Mouse (Mus musculus) kidney, postnatal 0 days (tissue): ENCODE data around the gene Fbxl17. TPM values are rescaled to one million over a fixed set of nuclear protein-coding genes. Genes with fewer than 3 reads are reported as not detected.

Experiments
- ATAC-seq: fragments of 200-750 bp; cut with Nextera tagmentation; replicated peaks from 2 replicates; pipeline ENCODE4 v1.8.0; 2017; ENCODE audit warnings: low read depth, moderate number of reproducible peaks, moderate TSS enrichment, moderate library complexity; ENCODE audit not compliant: low FRiP score
- DNase-seq: peaks from one replicate; pipeline ENCODE4 v3.0.0-alpha.2; 2016; ENCODE audit warnings: low spot score
- H3K27ac ChIP-seq: fragments of 300-500 bp; sonication (generic); 2 replicates; pipeline ENCODE4 v1.5.1; 2014; ENCODE audit warnings: mild to moderate bottlenecking
- H3K27me3 ChIP-seq: fragments of 300-500 bp; sonication (generic); 2 replicates; pipeline ENCODE4 v1.6.1; 2014; ENCODE audit warnings: low read length, mixed read lengths; ENCODE audit not compliant: insufficient read depth
- H3K36me3 ChIP-seq: fragments of 300-500 bp; sonication (generic); 2 replicates; pipeline ENCODE4 v1.6.1; 2014; ENCODE audit warnings: low read length, mixed read lengths; ENCODE audit not compliant: insufficient read depth
- H3K4me1 ChIP-seq: fragments of 300-500 bp; sonication (generic); replicated peaks from 2 replicates; pipeline ENCODE4 v1.6.1; 2014; ENCODE audit warnings: antibody characterized with exemption, low read length, mixed read lengths; ENCODE audit not compliant: insufficient read depth
- H3K4me2 ChIP-seq: fragments of 300-500 bp; sonication (generic); 2 replicates; pipeline ENCODE4 v1.6.1; 2014; ENCODE audit warnings: mild to moderate bottlenecking, low read length, moderate library complexity, mixed read lengths
- H3K4me3 ChIP-seq: fragments of 300-500 bp; sonication (generic); replicated peaks from 2 replicates; pipeline ENCODE4 v1.5.1; 2014; ENCODE audit warnings: low read depth, low read length
- H3K9ac ChIP-seq: fragments of 300-500 bp; sonication (generic); 2 replicates; pipeline ENCODE4 v1.6.1; 2014; ENCODE audit warnings: low read depth, low read length
- H3K9me3 ChIP-seq: fragments of 300-500 bp; sonication (generic); replicated peaks from 2 replicates; pipeline ENCODE4 v1.6.1; 2016; ENCODE audit warnings: low read length, inconsistent platforms, mixed read lengths
- CTCF ChIP-seq: IDR thresholded peaks from 2 replicates; pipeline ENCODE4 v1.5.1; 2016; ENCODE audit warnings: antibody characterized with exemption, low read depth, mild to moderate bottlenecking, moderate library complexity
- WGBS: fragments of 180-500 bp; shearing (Covaris S2); extraction: QIAGEN DNeasy Blood & Tissue Kit; methylation state at CpG from one replicate; pipeline ENCODE4 v1.1.7; 2014; 5-methylcytosine and 5-hydroxymethylcytosine counted together
- polyA plus RNA-seq: library from polyadenylated mRNA; unstranded; fragments of >200 nt; fragmentation: Nextera tagmentation; extraction: Ambion mirVana; gene quantifications from 2 replicates; pipeline ENCODE4 v1.2.1, GENCODE M21; 2015

The Fbxl17 gene
- polyA plus RNA-seq, 1 experiment from 2014 or later: 9.0 TPM

- Histone ChIP-seq H3K9ac (no peak overlapping the region), H3K4me3 (no peak overlapping the region), H3K4me2 (no peak overlapping the region), H3K9me3 (no peaks in the 10 kb centered on the region), H3K36me3 (0 out of 2 replicates have a peak, but pooled peaks cover 2% of the 10 kb centered on the region), H3K4me1 (no peaks in the 10 kb centered on the region), H3K27ac (no peak overlapping the region), H3K27me3 (no peaks in the 10 kb centered on the region)
- TF ChIP-seq CTCF: no peak
- DNase-seq: no peak
- no peak for ATAC-seq
- WGBS: 70% methylated on average over 5 of the region's 5 CpGs
Measured at GRCm38 (mm10) chr17:63168019-63168788, 331.6 kb downstream of the Fbxl17 start.

DNA sequence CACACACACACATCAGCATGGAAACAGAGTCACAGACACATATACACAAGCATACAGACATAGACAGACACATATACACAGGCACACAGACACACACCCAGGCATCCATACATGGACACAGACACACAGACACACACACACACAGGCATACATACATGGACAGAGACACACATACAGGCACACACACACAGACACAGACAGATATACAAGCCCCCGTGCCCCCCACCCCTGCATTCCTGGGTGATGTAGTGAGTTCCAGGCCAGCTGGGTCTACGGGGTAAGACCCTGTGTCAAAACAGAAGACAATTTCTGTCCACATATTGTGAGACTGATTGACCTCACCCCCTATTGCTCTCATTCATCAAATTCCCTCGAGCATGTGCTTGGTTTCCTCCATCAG lies 332.6 kb downstream of the Fbxl17 start:
- Histone ChIP-seq H3K9ac (no peak overlapping the region), H3K27me3 (no peaks in the 10 kb centered on the region), H3K4me2 (no peak overlapping the region), H3K9me3 (no peaks in the 10 kb centered on the region), H3K27ac (no peak overlapping the region), H3K36me3 (0 out of 2 replicates have a peak, but pooled peaks cover 2% of the 10 kb centered on the region), H3K4me3 (no peak overlapping the region), H3K4me1 (no peaks in the 10 kb centered on the region)
- DNase-seq (no peak), ATAC-seq (no peak)
- 78% methylated on average over 3 of the region's 3 CpGs for WGBS
- TF ChIP-seq CTCF: no peak

GRCm38 (mm10) chr17:63166692-63167091 lies 333.1 kb downstream of the Fbxl17 start:
- TF ChIP-seq CTCF: no peak
- H3K36me3 ChIP-seq: 0 out of 2 replicates have a peak, but pooled peaks cover 2% of the 10 kb centered on the region
- no peaks in the 10 kb centered on the region for H3K4me1 ChIP-seq
- H3K4me2 ChIP-seq: no peak overlapping the region
- 85% methylated on average over 3 of the region's 3 CpGs for WGBS
- no peaks in the 10 kb centered on the region for H3K9me3 ChIP-seq
- ATAC-seq: no peak
- H3K4me3 ChIP-seq: no peak overlapping the region
- no peak for DNase-seq
- no peak overlapping the region for H3K27ac ChIP-seq
- no peak overlapping the region for H3K9ac ChIP-seq
- no peaks in the 10 kb centered on the region for H3K27me3 ChIP-seq

GRCm38 (mm10) chr17:63165847-63166246 lies 334.0 kb downstream of the Fbxl17 start:
- no peak for ATAC-seq
- no peak for TF ChIP-seq CTCF
- WGBS: 70% methylated on average over 13 of the region's 13 CpGs

GRCm38 (mm10) chr17:63164289-63164688 lies 335.5 kb downstream of the Fbxl17 start:
- 78% methylated on average over 1 of the region's 1 CpGs for WGBS
- H3K4me2 ChIP-seq: no peak overlapping the region

More at GRCm38 (mm10) chr17:63165847-63166246, 334.0 kb downstream of the Fbxl17 start:
- Histone ChIP-seq H3K9me3 (no peaks in the 10 kb centered on the region), H3K36me3 (0 out of 2 replicates have a peak, but pooled peaks cover 2% of the 10 kb centered on the region), H3K27ac (no peak overlapping the region), H3K4me3 (no peak overlapping the region), H3K9ac (no peak overlapping the region), H3K27me3 (no peaks in the 10 kb centered on the region), H3K4me1 (no peaks in the 10 kb centered on the region), H3K4me2 (no peak overlapping the region)
- no peak for DNase-seq

GRCm38 (mm10) chr17:63161953-63162352 lies 337.9 kb downstream of the Fbxl17 start:
- WGBS: 53% methylated on average over 5 of the region's 5 CpGs
- H3K9ac ChIP-seq: no peak overlapping the region
- H3K27ac ChIP-seq: no peak overlapping the region
- no peaks in the 10 kb centered on the region for H3K27me3 ChIP-seq
- no peak for DNase-seq
- ATAC-seq: no peak
- no peak overlapping the region for H3K4me3 ChIP-seq
- 0 out of 2 replicates have a peak, but pooled peaks cover 2% of the 10 kb centered on the region for H3K36me3 ChIP-seq
- no peaks in the 10 kb centered on the region for H3K4me1 ChIP-seq
- H3K9me3 ChIP-seq: no peaks in the 10 kb centered on the region
- no peak for TF ChIP-seq CTCF
- H3K4me2 ChIP-seq: no peak overlapping the region

More at GRCm38 (mm10) chr17:63164289-63164688, 335.5 kb downstream of the Fbxl17 start:
- H3K27me3 ChIP-seq: no peaks in the 10 kb centered on the region
- no peak overlapping the region for H3K9ac ChIP-seq
- no peak overlapping the region for H3K27ac ChIP-seq
- no peak for DNase-seq
- no peak for TF ChIP-seq CTCF
- H3K36me3 ChIP-seq: 0 out of 2 replicates have a peak, but pooled peaks cover 2% of the 10 kb centered on the region
- ATAC-seq: no peak
- H3K4me3 ChIP-seq: no peak overlapping the region
- H3K4me1 ChIP-seq: no peaks in the 10 kb centered on the region
- no peaks in the 10 kb centered on the region for H3K9me3 ChIP-seq
